Mouse (Mus musculus) myocyte (in vitro differentiated cells): ENCODE measurements around the gene Aco2.

Experiments used
- E2F4 ChIP-seq: IDR thresholded peaks from one replicate; pipeline ENCODE4 v1.6.1; 2011; ENCODE audit warnings: mild to moderate bottlenecking, control low read depth, moderate library complexity; ENCODE audit not compliant: insufficient read depth
- MAX ChIP-seq: IDR thresholded peaks from one replicate; pipeline ENCODE4 v1.6.1; 2011; ENCODE audit warnings: low read depth, mild to moderate bottlenecking, control low read depth
- MYOG ChIP-seq, 3 experiments: IDR thresholded peaks; one replicate each; pipeline ENCODE4 v1.6.1; 2011; ENCODE audit warnings: control low read depth in 2 of 3, low read depth in 2 of 3, mild to moderate bottlenecking in 2 of 3; ENCODE audit not compliant: insufficient read length in 2 of 3, control insufficient read depth in 1 of 3, insufficient read depth in 1 of 3
- POLR2A ChIP-seq: IDR thresholded peaks from one replicate; pipeline ENCODE4 v1.6.1; 2011; ENCODE audit warnings: low read depth, mild to moderate bottlenecking, control low read depth, moderate library complexity; ENCODE audit not compliant: insufficient read length
- SRF ChIP-seq: IDR thresholded peaks from one replicate; pipeline ENCODE4 v1.6.1; 2011; ENCODE audit warnings: low read depth; ENCODE audit not compliant: control insufficient read depth, insufficient read length
- USF1 ChIP-seq: IDR thresholded peaks from one replicate; pipeline ENCODE4 v1.6.1; 2011; ENCODE audit warnings: low read depth, mild to moderate bottlenecking, control low read depth, moderate library complexity

DNA sequence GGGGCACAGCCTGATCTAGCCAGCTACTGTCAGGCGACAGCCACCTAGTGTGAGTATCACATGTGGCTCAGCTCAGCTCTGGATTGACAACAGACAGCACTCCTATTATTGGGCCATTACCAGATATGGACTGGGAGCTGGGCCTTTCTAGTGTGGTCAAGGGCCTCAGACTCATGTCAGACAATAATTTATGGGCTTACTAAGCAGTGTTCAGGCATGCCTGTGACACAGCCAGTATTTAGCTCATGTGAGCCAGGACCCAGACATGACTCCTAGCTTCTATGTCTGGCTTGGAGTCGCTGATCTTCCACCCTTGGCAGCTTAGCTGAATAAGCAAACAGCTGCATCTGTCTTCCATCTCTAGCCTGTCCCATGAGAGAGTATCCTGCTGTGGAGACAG, 40.4 kb downstream of the Aco2 start:
- TF ChIP-seq E2F4 = no peak
- TF ChIP-seq MAX = no peak
- TF ChIP-seq MYOG (IDR thresholded peaks at IDR 0.05; ENCODE audit: control insufficient read depth in 1 of 3, insufficient read depth in 1 of 3, insufficient read length in 2 of 3, low read depth in 2 of 3) = no peak
- TF ChIP-seq SRF = no peak
- TF ChIP-seq POLR2A = no peak
- TF ChIP-seq USF1 = no peak
